Mouse (Mus musculus) frontal cortex, adult 2 months (tissue): ENCODE measurements at regions not wholly inside any gene's neighbourhood (a gene's known extent, or its start where the extent isn't known, plus 50 kb on each side); places are given as distances from the start of the nearest gene placed in this dataset.

ENCODE experiments used
- DNase-seq, 2 experiments: peaks; one replicate each; pipeline ENCODE4 v3.0.0; 2022; ENCODE audit warnings: low spot score in 1 of 2; ENCODE audit errors: extremely low spot score in 1 of 2

GRCm38 (mm10) chrX:19202542-19202941 is 278.6 kb downstream of the Tex13c3 start:
- DNase-seq, result no peak

GRCm38 (mm10) chrX:19201383-19201782 is 279.7 kb downstream of the Tex13c3 start:
- DNase-seq, result no peak

DNA sequence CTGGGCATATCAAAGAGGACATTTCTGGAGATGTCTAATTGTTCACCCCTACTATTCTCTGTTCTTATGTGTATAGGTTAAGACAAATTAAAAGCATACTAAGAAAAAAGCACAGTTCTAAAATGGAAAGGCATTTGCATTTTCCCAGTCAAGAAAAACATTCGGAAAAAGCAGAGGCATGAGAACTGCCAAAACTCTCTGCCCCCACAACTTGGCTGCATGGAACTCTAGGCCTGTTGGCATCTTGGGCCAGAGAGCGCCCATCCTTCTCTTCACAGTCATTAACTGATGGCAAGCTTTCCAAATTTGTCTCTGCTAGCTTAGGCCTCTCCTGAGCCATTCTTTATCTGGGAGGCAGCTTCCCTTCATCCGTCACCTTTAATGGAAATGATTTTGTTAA is 281.6 kb downstream of the Tex13c3 start:
- DNase-seq, result peak in 1 of 2 experiments; percentile 27

DNA sequence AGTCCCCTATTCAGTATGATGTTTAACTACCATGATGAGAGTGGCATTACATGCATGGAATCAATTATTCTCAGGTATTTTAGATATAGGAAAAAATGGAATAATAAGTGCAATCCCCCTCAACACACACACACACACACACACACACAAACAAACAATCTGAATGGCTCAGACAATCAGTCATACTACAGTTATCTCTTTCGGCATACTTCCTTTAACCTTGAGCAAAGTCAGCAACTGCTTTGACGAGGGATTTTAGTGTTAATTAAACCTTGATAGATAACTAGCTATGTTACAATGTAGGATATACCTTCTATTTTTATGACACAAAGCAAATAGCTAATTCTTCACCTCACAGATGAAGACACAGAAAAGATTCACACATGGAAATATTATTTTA is 312.1 kb downstream of the Tex13c3 start:
- no peak for DNase-seq

DNA sequence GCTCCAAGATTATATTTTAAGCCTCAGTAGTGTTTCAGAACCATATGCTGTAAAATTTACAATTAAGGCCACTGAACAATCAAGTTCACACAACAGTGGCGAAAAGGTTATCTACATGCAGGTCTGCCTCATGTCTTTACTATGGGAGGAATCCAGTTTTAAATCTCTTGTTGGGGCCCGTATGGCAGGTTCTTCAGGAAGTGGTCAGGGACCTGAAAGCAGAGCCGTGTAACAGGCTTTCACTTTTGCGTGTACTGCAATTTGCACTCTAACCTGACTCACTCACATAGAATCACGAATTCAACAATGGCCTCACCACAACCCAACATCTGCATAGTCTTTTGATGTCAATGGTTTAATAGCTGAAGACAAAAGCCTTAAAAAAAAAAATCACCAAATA is 312.6 kb downstream of the Tex13c3 start:
- DNase-seq, result no peak

DNA sequence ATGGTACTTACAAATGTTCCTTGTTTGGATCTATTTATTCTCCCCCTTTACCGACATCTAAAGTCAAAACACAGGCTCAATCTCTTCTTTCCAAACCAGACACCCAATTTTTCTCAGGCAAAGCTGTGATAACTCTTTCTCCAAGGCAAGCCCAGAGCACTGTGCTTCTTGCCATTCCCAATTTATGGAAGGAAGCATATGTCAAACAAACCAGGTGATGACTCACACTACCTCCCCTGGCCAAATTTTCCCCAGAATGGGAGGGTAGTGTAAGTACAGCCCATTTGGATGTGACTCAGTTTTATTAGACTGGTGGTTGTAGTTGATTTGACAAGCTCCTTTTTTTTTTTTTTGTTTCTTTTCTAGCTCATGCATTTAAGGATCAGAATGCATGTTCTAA is 313.0 kb downstream of the Tex13c3 start:
- peak in 1 of 2 experiments; percentile 35 for DNase-seq

DNA sequence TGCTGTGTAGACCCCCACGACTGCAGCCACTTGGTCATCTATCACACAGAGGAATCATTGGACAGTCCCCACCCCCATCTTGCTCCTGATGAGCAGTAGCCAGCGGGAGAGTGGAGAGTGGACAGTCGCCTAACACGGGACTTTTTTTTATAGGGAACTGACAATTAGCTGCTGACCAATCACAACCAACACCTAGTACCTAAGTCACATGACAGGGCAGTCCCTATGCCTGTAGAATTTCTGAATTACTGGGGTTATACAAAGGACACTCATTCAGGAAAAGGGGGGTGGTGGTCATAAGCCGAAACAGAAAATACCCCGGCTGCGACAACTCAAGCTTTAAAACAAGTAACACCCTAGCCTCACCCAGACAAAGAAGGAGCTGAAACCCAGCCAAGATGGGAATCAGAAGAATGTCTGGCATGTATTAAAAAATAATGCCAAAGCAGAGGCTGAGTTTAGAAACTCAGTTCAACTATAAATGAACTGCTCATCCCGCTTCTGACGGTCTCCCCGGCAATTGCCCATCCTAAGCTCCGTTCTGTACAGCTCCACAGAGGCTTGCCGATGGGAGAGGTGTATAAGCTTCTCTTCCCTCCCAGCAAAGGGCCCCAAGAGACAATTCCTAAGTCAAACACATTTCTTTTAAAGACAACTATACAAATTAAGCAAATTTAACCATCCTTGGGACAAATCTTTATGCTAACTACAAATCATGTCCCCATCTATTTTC is 313.8 kb downstream of the Tex13c3 start:
- no peak for DNase-seq

DNA sequence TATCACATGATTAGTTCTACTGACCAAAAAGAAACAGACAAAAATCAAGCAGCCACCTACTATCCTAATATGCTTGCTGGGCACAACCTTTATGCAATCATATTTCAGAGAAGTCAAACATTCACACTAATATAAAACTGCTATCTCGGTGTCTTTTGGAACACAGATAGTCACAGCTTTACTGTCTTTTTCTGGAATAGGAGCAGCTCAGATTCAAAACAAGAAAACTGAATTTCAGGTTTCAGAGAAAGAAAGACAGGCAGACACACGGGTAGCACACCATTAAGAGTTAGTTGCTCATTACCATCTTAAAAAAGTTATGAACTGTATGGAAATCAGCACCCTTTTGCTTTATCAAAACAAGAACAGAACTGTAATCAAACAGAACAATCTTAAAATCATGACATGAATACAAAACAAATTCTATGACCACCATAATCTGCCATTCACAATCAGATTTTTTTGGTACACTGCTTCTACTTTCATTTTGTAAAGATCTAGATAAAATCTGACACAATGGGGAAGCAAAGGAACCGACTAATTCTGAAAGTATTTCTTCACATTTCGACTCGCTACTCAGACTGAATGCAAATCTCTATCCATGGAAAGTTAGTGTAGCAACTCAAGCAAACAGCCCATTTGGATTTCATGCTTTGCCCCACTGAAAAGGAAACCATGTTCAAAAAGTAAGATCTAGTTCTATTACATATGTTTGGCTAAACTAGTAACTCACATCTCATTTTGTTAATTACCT is 315.1 kb downstream of the Tex13c3 start:
- DNase-seq, result no peak

DNA sequence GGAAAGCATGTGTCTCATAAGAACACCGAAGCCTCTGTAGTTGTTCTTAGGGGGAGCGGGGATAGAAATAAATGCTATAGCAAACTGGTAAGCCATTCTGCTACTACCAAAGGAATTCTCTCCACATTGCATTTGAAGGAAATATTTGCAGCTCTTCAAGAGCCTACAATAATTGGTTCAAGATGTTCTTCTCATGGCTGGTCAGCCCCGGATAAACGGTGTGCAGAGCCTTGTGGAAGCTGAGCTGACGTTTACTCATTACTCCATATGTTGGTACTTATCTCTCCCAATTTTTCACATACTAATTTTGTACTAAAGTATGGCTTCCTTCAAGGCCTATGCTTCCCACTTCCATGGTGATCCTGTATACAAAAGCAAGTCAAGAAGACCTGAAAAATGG is 317.0 kb downstream of the Tex13c3 start:
- no peak for DNase-seq

DNA sequence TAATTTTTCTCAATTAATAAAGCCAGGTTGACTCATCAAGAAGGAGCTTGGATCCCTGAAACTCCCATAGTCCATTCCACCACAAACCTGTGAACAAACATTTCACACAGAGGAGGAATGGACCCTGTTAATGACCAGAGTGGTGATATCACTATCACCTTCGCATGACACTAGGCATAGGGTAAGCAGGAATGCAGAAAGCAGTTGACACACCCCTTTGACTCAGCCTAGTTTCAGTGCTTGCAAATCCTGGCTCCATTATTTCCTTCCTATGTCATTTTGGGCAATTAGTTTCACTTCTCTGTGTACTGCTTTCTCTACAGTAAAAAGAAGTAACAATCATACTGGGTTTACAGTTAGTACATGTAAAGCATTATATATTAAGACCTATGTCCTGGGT is 318.2 kb downstream of the Tex13c3 start:
- DNase-seq, result no peak

DNA sequence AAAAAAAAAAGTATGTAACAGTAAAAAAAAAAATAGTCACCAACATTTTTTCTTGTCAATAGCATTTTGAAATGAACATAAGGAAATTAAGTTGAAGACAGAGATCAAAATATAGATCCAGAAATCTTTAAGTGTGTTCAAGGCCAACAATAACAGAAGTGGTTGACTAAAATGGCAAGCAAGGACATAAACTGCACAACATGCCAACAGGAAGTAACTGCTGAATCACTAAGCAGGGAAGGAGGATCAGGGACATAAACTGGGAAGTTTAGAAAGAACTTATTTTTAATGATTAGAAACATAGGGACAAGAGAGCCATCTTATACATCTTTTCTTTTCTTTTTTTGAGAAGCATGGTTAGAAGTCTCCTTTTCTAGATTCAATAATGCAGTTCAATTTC is 318.8 kb downstream of the Tex13c3 start:
- no peak for DNase-seq

- DNase-seq, result no peak
These were observed 320.7 kb downstream of the Tex13c3 start for GRCm38 (mm10) chrX:19160275-19160930.

- DNase-seq, result no peak
These were observed 323.5 kb downstream of the Tex13c3 start for GRCm38 (mm10) chrX:19157464-19158203.

GRCm38 (mm10) chrX:19153619-19154018 is 327.5 kb downstream of the Tex13c3 start:
- DNase-seq, result no peak

DNA sequence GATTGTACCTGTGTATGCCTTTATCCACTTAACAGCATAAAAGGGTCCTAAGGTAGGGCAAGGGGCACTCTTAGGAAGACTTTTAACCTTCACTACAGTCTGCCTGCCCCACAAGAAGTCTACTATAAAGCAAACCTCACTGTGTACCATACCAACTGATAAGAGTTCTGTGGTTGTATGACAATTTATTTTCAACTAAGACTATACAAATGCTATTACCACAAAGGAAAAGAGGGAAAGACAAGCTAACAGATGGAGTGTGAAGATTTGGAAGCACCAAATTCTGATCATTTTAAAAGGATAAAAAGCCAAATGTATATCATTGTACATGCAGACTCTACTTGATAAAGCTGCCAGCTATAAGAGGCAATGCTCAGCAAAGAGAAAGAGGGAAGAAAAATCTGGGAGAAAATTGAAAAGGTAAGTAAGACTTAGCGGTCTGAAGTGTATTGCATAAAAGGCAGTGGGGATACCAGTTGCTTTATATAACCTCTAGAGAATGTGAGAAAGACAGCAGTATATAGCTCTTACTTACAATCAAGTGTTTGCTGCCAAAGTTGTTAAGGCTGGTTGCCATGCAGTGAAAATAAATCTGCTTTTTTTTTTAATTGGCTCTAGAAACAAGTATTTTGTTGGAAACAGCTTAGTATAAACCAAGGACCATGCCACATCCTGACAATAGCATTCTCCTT is 328.8 kb downstream of the Tex13c3 start:
- DNase-seq, result no peak

DNA sequence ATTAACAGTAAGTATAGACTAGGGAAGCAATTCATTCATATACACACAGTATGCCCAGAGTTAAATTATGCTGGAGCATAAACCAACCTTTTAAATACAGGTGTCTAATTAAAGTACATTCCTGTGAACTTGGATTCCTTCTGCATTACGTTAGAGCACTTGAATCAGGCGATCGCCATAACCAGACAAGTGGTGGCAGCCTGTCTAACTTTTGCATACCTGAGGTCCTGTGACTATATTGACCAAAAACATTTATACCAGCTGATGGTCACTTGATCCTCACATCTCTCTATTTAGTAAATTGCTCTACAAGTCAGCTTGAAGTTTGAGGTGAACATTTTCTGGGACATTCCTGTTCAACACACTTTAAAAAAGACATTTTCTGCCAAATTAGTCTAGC is 330.5 kb downstream of the Tex13c3 start:
- DNase-seq, result no peak

DNA sequence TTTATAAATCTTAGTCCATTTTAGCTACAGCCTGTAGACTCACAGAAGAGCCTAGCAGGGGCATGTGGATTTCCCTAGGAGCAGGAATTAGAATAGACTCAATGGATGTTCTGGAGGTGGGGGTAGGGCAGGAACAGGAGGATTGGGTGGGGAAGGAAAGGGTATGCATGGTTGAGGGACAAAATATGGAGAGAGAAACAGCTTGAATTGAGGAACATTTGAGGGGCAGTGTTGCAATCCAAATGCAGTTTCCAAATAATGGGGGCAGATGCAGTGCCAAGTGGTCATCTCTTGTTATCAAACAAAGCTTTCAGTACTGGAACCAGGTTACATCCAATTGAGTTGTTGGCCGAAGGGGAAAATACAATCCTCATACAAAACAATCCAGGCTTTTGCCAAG is 332.4 kb downstream of the Tex13c3 start:
- DNase-seq, result no peak

- no peak for DNase-seq
These were observed 332.9 kb downstream of the Tex13c3 start for GRCm38 (mm10) chrX:19148251-19148650.

- DNase-seq, result no peak
These were observed 368.4 kb downstream of the Tex13c3 start for GRCm38 (mm10) chrX:19112753-19113152.

- DNase-seq, result no peak
These were observed 378.2 kb downstream of the Tex13c3 start for GRCm38 (mm10) chrX:19102911-19103310.
